ENCODE assay signal across 8 mouse cellular contexts in the genomic region with DNA sequence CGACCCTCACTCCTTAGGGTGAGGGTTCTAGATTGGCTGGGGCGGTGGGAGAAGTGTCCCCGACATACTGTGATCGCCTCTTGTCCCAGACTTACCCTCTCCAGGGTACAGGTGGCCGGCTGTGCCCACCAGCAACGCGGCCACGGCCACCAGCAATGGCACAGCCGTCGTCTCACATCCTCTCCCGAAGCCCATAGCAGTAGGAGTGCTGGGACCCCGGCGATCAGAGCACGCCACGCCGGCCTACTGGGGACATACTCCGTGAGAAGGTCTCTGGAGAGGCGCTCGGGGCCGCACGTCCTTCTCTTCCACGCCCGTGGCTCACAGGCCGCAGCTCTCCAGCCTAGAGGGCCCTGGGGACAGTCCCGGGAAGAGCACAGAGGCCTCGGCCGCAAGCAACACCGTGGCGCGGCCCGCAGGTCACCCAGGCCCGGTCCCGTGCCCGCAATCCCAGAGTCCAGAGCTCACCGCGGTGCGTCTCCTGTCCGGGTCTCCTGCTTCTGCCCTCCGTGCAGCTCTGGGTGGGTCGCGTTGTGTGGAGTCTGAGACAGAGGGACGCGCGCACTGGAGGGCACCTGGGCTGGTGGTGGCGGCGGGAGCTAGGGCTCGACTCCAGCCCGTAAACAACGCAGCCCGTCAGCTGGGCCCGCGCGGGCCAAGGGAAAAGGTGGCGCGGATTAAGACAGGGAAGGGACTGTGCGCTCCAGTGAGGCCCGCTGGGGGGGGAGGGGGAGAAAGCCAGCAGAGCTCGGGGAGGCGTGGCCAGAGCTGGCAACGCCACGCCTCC. TPM values are rescaled to one million over a fixed set of nuclear protein-coding genes. Genes with fewer than 3 reads are reported as not detected.
DNase-seq lines count a peak whose midpoint lies in the region; ATAC-seq and TF ChIP-seq lines count a peak whose summit lies in the region.

A gene (minus strand): TSS at position 684 of the 787 bp plus-strand sequence.

- no peak for TF ChIP-seq RAD21 in MEL (IDR thresholded peaks at IDR 0.05; ENCODE audit: low read depth, low read length)

- DNase-seq in MEL (ENCODE audit: low read depth, low spot score), result peak; percentile 94
- peak; percentile 96 to 97 for DNase-seq in cerebellum, adult 18-20 months
- peak; percentile 82 for DNase-seq in heart, postnatal 25 days (ENCODE audit: low spot score)
- peak; percentile 95 for DNase-seq in layer of hippocampus, adult 11-12 months (ENCODE audit: low spot score)
- DNase-seq in liver, postnatal 0 days, result peak; percentile 96
- peak; percentile 79 for DNase-seq in telencephalon, adult 2 months (ENCODE audit: low read depth, low spot score)

- H3K36me3 ChIP-seq in MEL (ENCODE audit: control insufficient read depth in 1 of 2, insufficient read depth in 2 of 2, low read length in 2 of 2), result no peaks in the 10 kb centered on the region; a peak in 2 of 4 replicates
- H3K36me3 ChIP-seq in forebrain, embryonic 16.5 days (ENCODE audit: control insufficient read depth, insufficient read depth), result no peaks in the 10 kb centered on the region
- peaks cover 4% of the 10 kb centered on the region; the same call in 1 of the 2 replicates for H3K36me3 ChIP-seq in liver, postnatal 0 days (replicated peaks; ENCODE audit: insufficient read depth, low read length)
- no peaks in the 10 kb centered on the region for H3K36me3 ChIP-seq in neural tube, embryonic 13.5 days

- peak; percentile 94 for ATAC-seq in forebrain, embryonic 16.5 days
- ATAC-seq in liver, postnatal 0 days, result peak; percentile 95
- peak; percentile 96 for ATAC-seq in neural tube, embryonic 13.5 days (ENCODE audit: low read depth)

- peak within 1 kb of the TSS; percentile 66 for H3K4me2 ChIP-seq in forebrain, embryonic 16.5 days (ENCODE audit: low read length)
- H3K4me2 ChIP-seq in liver, postnatal 0 days (ENCODE audit: low read depth, low read length), result peak within 1 kb of the TSS; percentile 82
- H3K4me2 ChIP-seq in neural tube, embryonic 13.5 days, result peak within 1 kb of the TSS; percentile 90

- H3K9me3 ChIP-seq in MEL (replicated peaks; ENCODE audit: insufficient read depth, low read length), result no peaks in the 10 kb centered on the region
- no peaks in the 10 kb centered on the region for H3K9me3 ChIP-seq in forebrain, embryonic 16.5 days (ENCODE audit: control insufficient read depth, low read length)
- H3K9me3 ChIP-seq in liver, postnatal 0 days (ENCODE audit: low read length), result no peaks in the 10 kb centered on the region
- H3K9me3 ChIP-seq in neural tube, embryonic 13.5 days, result no peaks in the 10 kb centered on the region

- H3K27me3 ChIP-seq in MEL (ENCODE audit: control insufficient read depth in 1 of 2, insufficient read depth in 2 of 2, low read length in 2 of 2), result no peaks in the 10 kb centered on the region
- H3K27me3 ChIP-seq in forebrain, embryonic 16.5 days (replicated peaks; ENCODE audit: control insufficient read depth, insufficient read depth, low read length), result no peaks in the 10 kb centered on the region
- H3K27me3 ChIP-seq in liver, postnatal 0 days (ENCODE audit: insufficient read depth, low read length), result no peaks in the 10 kb centered on the region
- no peaks in the 10 kb centered on the region for H3K27me3 ChIP-seq in neural tube, embryonic 13.5 days

- H3K79me2 ChIP-seq in MEL (ENCODE audit: control insufficient read depth, insufficient read depth, low read length, poor library complexity), result peaks cover 17% of the 10 kb centered on the region

- H3K4me1 ChIP-seq in MEL (ENCODE audit: control insufficient read depth in 1 of 2, insufficient read depth in 2 of 2, low read length in 2 of 2), result peaks cover 3 to 4% of the 10 kb centered on the region in 2 experiments; a peak in 1 of 4 replicates
- peaks cover 30% of the 10 kb centered on the region for H3K4me1 ChIP-seq in forebrain, embryonic 16.5 days (replicated peaks; ENCODE audit: control insufficient read depth, insufficient read depth, low read length)
- H3K4me1 ChIP-seq in liver, postnatal 0 days (ENCODE audit: insufficient read depth), result peaks cover 35% of the 10 kb centered on the region
- H3K4me1 ChIP-seq in neural tube, embryonic 13.5 days (replicated peaks), result peaks cover 42% of the 10 kb centered on the region

- H3K4me3 ChIP-seq in MEL (ENCODE audit: control insufficient read depth in 1 of 2, insufficient read depth in 1 of 2, low read depth in 2 of 2, low read length in 2 of 2), result peak within 1 kb of the TSS; percentile 69 to 87
- peak within 1 kb of the TSS; percentile 98 for H3K4me3 ChIP-seq in forebrain, embryonic 16.5 days (replicated peaks; ENCODE audit: low read length)
- H3K4me3 ChIP-seq in liver, postnatal 0 days (ENCODE audit: low read depth, low read length), result peak within 1 kb of the TSS; percentile 99
- H3K4me3 ChIP-seq in neural tube, embryonic 13.5 days, result peak within 1 kb of the TSS; percentile 99

- peak in 1 of 2 experiments; percentile 66; a peak in 1 of 4 replicates for TF ChIP-seq POLR2A in MEL (IDR thresholded peaks at IDR 0.05; ENCODE audit: control insufficient read depth in 1 of 2, insufficient read depth in 1 of 2, low read depth in 1 of 2, low read length in 2 of 2, poor library complexity in 1 of 2)

- under 1% methylated on average over 57 of the region's 61 CpGs for WGBS in forebrain, embryonic 16.5 days
- WGBS in liver, postnatal 0 days (ENCODE audit: insufficient replicate concordance), result under 1% methylated on average over 52 of the region's 61 CpGs
- under 1% methylated on average over 59 of the region's 61 CpGs for WGBS in neural tube, embryonic 13.5 days

- peak in 1 of 2 experiments; percentile 58; a peak in 2 of 4 replicates for TF ChIP-seq EP300 in MEL (IDR thresholded peaks at IDR 0.05; ENCODE audit: low read depth in 1 of 2, low read length in 2 of 2)
- TF ChIP-seq EP300 in liver, postnatal 0 days (IDR thresholded peaks at IDR 0.05; ENCODE audit: low read depth), result 0 out of 2 replicates have a peak, but pooled peaks have one; percentile 44

- 0 out of 6 replicates have a peak, but pooled peaks of 1 of the 3 experiments have one; percentile 1 for TF ChIP-seq CTCF in MEL (IDR thresholded peaks at IDR 0.05 in 2 of 3, conservative IDR thresholded peaks at IDR 0.05 in 1 of 3; ENCODE audit: control insufficient read depth in 1 of 3, insufficient read depth in 1 of 3, low read depth in 2 of 3, low read length in 3 of 3, poor library complexity in 1 of 3, severe bottlenecking in 1 of 3)
- no peak for TF ChIP-seq CTCF in liver, postnatal 0 days (IDR thresholded peaks at IDR 0.05; ENCODE audit: low read depth)

- peak within 1 kb of the TSS; percentile 85 for H3K9ac ChIP-seq in MEL (ENCODE audit: control insufficient read depth, low read depth, low read length, poor library complexity, severe bottlenecking)
- H3K9ac ChIP-seq in forebrain, embryonic 16.5 days (replicated peaks; ENCODE audit: low read depth, low read length), result peak within 1 kb of the TSS; percentile 99
- H3K9ac ChIP-seq in liver, postnatal 0 days (replicated peaks), result peak within 1 kb of the TSS; percentile 99
- peak within 1 kb of the TSS; percentile 98 for H3K9ac ChIP-seq in neural tube, embryonic 13.5 days

- no peak within 1 kb of the TSS for H3K27ac ChIP-seq in MEL (ENCODE audit: control insufficient read depth, low read depth, low read length)
- peak within 1 kb of the TSS; percentile 73 for H3K27ac ChIP-seq in forebrain, embryonic 16.5 days (ENCODE audit: low read length)
- H3K27ac ChIP-seq in liver, postnatal 0 days (ENCODE audit: low read depth), result peak within 1 kb of the TSS; percentile 96
- peak within 1 kb of the TSS; percentile 81 for H3K27ac ChIP-seq in neural tube, embryonic 13.5 days (replicated peaks)

- intact Hi-C loops in heart, postnatal 25 days (cut with DNase I), result loop anchor here (2.0 to 5.0 kb wide), 3 partner anchors 42 to 64 kb away; no protein-coding TSS in a partner anchor

TF ChIP-seq in MEL, 35 proteins besides CTCF, POLR2A, EP300 and RAD21 (continues in another document):
- TF ChIP-seq MXI1 (IDR thresholded peaks at IDR 0.05; ENCODE audit: low read depth, low read length) (peak; percentile 82), MYB (IDR thresholded peaks at IDR 0.05; ENCODE audit: low read depth, low read length) (no peak), ZNF384 (IDR thresholded peaks at IDR 0.05; ENCODE audit: low read depth, low read length) (no peak), SMC3 (IDR thresholded peaks at IDR 0.05; ENCODE audit: low read depth, low read length) (no peak), POLR2AphosphoS2 (IDR thresholded peaks at IDR 0.05; ENCODE audit: low read length) (no peak), KAT2A (conservative IDR thresholded peaks at IDR 0.05; ENCODE audit: low read depth, low read length) (no peak; the same call in 1 of the 2 replicates), GABPA (IDR thresholded peaks at IDR 0.05; ENCODE audit: low read depth, low read length) (no peak), ETS1 (IDR thresholded peaks at IDR 0.05; ENCODE audit: low read depth, low read length) (peak; percentile 73), CHD2 (IDR thresholded peaks at IDR 0.05; ENCODE audit: low read length) (peak; percentile 75), MAFK (IDR thresholded peaks at IDR 0.05; ENCODE audit: borderline replicate concordance, low read depth, low read length) (no peak), MAX (IDR thresholded peaks at IDR 0.05; ENCODE audit: low read length) (peak; percentile 60), GATA1 (IDR thresholded peaks at IDR 0.05; ENCODE audit: low read depth, low read length) (no peak), RCOR1 (IDR thresholded peaks at IDR 0.05; ENCODE audit: low read depth, low read length) (no peak), MAZ (IDR thresholded peaks at IDR 0.05; ENCODE audit: low read depth, low read length) (peak; percentile 94), ZKSCAN1 (IDR thresholded peaks at IDR 0.05; ENCODE audit: low read depth, low read length) (no peak), NELFE (IDR thresholded peaks at IDR 0.05; ENCODE audit: low read depth, low read length) (peak; percentile 51), JUND (IDR thresholded peaks at IDR 0.05; ENCODE audit: low read depth, low read length) (no peak), USF2 (IDR thresholded peaks at IDR 0.05; ENCODE audit: borderline replicate concordance in 1 of 2, insufficient read depth in 1 of 2, low read depth in 1 of 2, low read length in 2 of 2) (no peak), E2F4 (IDR thresholded peaks at IDR 0.05; ENCODE audit: borderline replicate concordance, low read depth, low read length) (no peak), MYC (IDR thresholded peaks at IDR 0.05; ENCODE audit: low read depth, low read length) (no peak)

RNA-seq across cellular contexts. Expression of the gene that starts here (rescaled TPM):
- total RNA-seq in MEL (2012; rRNA removed), result 5.2 and 5.3 TPM in 2 replicates
- 1 to 10 TPM in 1 of 2 experiments, not detected in 1; 7.6 TPM for polyA plus RNA-seq in MEL (2012; ENCODE audit: insufficient read depth in 1 of 2, insufficient read length in 2 of 2, low read depth in 1 of 2, low replicate concordance in 2 of 2, missing spikeins in 1 of 2)
- 53.4 and 66.7 TPM in 2 replicates for polyA plus RNA-seq in forebrain, embryonic 16.5 days (2015; fragmentation: Nextera tagmentation; extraction: Ambion mirVana)
- 100 to 1,000 TPM; 118 to 122 TPM for total RNA-seq in heart, postnatal 25 days (2021)
- 28.9 and 31.3 TPM in 2 replicates for polyA plus RNA-seq in liver, postnatal 0 days (2015; fragmentation: Nextera tagmentation; extraction: Ambion mirVana)
- polyA plus RNA-seq in neural tube, embryonic 13.5 days (2015; fragmentation: Nextera tagmentation; extraction: Ambion mirVana), result 52.0 and 53.5 TPM in 2 replicates

Comparison
In these comparisons a context has a peak if more than half of its experiments do, and no peak if none do; other contexts are left out.
1. RNA of the gene that starts here (total RNA-seq): 118 to 122 TPM in heart, postnatal 25 days; 5.2 to 5.3 TPM in MEL; every median in the first group is over 10 times any median in the second.
2. Peak in every context shown above with its lines, with median percentiles within 50 percentile points of each other: DNase-seq, H3K4me3 ChIP-seq, H3K9ac ChIP-seq, ATAC-seq and H3K4me2 ChIP-seq.